Comparison of ENCODE assay signal across 9 mouse cellular contexts in the genomic region with DNA sequence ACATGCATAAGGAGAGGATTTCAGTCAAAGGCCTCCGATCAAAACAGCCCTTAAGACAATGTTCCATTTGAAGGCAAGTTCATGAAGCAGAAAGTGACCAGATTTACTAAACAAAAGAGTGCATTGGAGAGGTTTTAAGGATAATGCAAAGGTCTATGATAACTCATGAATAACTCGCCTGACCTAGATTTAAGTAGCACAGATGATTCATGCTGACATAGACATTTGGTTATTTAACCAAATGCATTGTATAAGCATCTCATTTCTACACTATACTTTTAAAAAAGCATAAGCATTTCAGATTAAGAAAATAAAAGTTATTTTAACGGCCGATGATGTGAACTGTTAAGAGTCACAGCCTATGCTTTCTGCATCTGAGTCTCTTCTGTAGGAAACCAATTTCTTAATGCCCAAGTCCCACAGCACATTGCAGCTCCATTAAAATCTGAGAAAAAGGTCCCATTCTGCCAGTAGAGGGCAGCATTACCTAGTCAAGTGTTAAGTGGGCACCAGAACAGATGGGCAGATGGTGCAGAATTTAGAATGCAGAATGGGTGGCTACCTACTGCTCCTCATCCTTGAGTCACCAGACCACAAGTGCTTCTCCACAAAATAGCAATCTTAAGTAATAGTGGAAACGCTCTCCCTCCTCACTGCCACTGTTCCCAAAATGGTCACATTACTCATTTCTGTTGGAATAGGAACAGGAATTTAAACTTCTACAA.
DNase-seq lines count a peak whose midpoint lies in the region; ATAC-seq and TF ChIP-seq lines count a peak whose summit lies in the region.
"Had no signal": no experiment of that assay in that cellular context is flagged by ENCODE, and none has a peak within 500 bp of the region (broad histone marks: within the 10 kb centered on the region; RNA-seq: fewer than 3 reads in every experiment).

No protein-coding gene starts in this region.

- no peaks in the 10 kb centered on the region for H3K9me3 ChIP-seq in kidney, embryonic 15.5 days (replicated peaks)
- H3K9me3 ChIP-seq in limb, embryonic 14.5 days (ENCODE audit: control insufficient read depth, low read length) = no peaks in the 10 kb centered on the region

- peak; percentile 69 for ATAC-seq in kidney, embryonic 15.5 days (replicated peaks; ENCODE audit: low FRiP score)
- ATAC-seq in limb, embryonic 14.5 days (ENCODE audit: low FRiP score, low read depth) = peak; percentile 15; the same call in 1 of the 2 replicates

- no peaks in the 10 kb centered on the region for H3K36me3 ChIP-seq in kidney, embryonic 15.5 days
- no peaks in the 10 kb centered on the region for H3K36me3 ChIP-seq in limb, embryonic 14.5 days (ENCODE audit: control insufficient read depth, insufficient read depth, low read length)

- H3K4me2 ChIP-seq in kidney, embryonic 15.5 days = no peak overlapping the region
- H3K4me2 ChIP-seq in limb, embryonic 14.5 days (replicated peaks; ENCODE audit: low read depth, low read length, severe bottlenecking) = no peak overlapping the region

- H3K4me1 ChIP-seq in kidney, embryonic 15.5 days = no peaks in the 10 kb centered on the region
- no peaks in the 10 kb centered on the region for H3K4me1 ChIP-seq in limb, embryonic 14.5 days (ENCODE audit: control insufficient read depth, insufficient read depth, low read length)

- DNase-seq in thymus, postnatal 0 days (ENCODE audit: low spot score) = peak; percentile 13
- no peak for DNase-seq in thymus, adult 18-20 months
- peak; percentile 82 to 86 for DNase-seq in cerebellum, adult 18-20 months
- peak; percentile 72 for DNase-seq in forelimb bud, embryonic 11.5 days (ENCODE audit: low read depth, low spot score)
- peak; percentile 56 for DNase-seq in limb, embryonic 14.5 days (ENCODE audit: low spot score)
- peak; percentile 81 to 90 for DNase-seq in right cerebral cortex, postnatal 10 days (ENCODE audit: low spot score in 2 of 2)
- DNase-seq in spleen, postnatal 36 days (ENCODE audit: low spot score in 2 of 2) = no peak

- no peak overlapping the region for H3K27ac ChIP-seq in kidney, embryonic 15.5 days
- H3K27ac ChIP-seq in limb, embryonic 14.5 days (replicated peaks; ENCODE audit: low read depth, low read length) = no peak overlapping the region

- TF ChIP-seq POLR2A in limb, embryonic 14.5 days (IDR thresholded peaks at IDR 0.05; ENCODE audit: borderline replicate concordance, extremely low read depth, insufficient read depth, insufficient read length) = no peak

- H3K27me3 ChIP-seq in kidney, embryonic 15.5 days = no peaks in the 10 kb centered on the region
- H3K27me3 ChIP-seq in limb, embryonic 14.5 days (ENCODE audit: control insufficient read depth, insufficient read depth, low read length) = no peaks in the 10 kb centered on the region

- 68% methylated on average over 5 of the region's 5 CpGs for WGBS in kidney, embryonic 15.5 days
- WGBS in limb, embryonic 14.5 days = 73% methylated on average over 5 of the region's 5 CpGs

- no peak overlapping the region for H3K4me3 ChIP-seq in kidney, embryonic 15.5 days (replicated peaks)
- H3K4me3 ChIP-seq in limb, embryonic 14.5 days (replicated peaks; ENCODE audit: low read length) = no peak overlapping the region
- H3K4me3 ChIP-seq: myocyte had no signal

- no peak overlapping the region for H3K9ac ChIP-seq in kidney, embryonic 15.5 days
- no peak overlapping the region for H3K9ac ChIP-seq in limb, embryonic 14.5 days (ENCODE audit: low read depth, low read length, severe bottlenecking)

Comparison
In these comparisons a context has a peak if more than half of its experiments do, and no peak if none do; other contexts are left out.
1. DNase-seq: peak in thymus, postnatal 0 days (single experiment), cerebellum, adult 18-20 months (2 of 2), forelimb bud, embryonic 11.5 days (single experiment), limb, embryonic 14.5 days (single experiment) and right cerebral cortex, postnatal 10 days (2 of 2); none in thymus, adult 18-20 months (0 of 2) and spleen, postnatal 36 days (0 of 2).